Mouse (Mus musculus) frontal cortex, postnatal 10 days (tissue): ENCODE measurements around the gene Cd44.

Experiments
- DNase-seq, 2 experiments: peaks; one replicate each; pipeline ENCODE4 v3.0.0; 2022; ENCODE audit warnings: low spot score in 2 of 2, mixed read lengths in 1 of 2

Cd44 gene

GRCm38 (mm10) chr2:102900875-102901827 is at the start of gene Cd44:
Gene Cd44, minus strand, starts transcription at chr2:102901665.
- DNase-seq: no peak

DNA sequence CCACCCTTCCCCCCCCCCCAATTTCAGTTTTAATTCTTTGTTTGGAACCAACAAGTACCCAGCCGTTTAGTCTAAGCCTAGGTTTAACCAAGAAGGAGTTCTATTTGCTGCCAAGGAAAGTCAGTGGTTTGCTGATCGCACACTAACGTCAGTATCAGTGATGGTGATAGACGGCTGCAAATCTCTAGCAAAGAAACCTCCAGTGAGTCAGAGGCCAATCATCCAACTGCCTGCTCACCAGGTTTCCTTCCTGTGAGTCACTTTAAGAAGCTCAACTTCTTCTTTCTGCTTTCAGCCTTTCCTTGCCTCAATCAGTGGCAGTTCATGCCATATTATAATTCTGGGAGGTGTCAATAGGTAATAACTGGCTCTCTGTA is 47.0 kb upstream of the Cd44 start:
- DNase-seq: no peak

- no peak for DNase-seq
These were observed 46.5 kb upstream of the Cd44 start for GRCm38 (mm10) chr2:102947846-102948480.

- DNase-seq: no peak
These were observed 43.6 kb upstream of the Cd44 start for GRCm38 (mm10) chr2:102945111-102945510.

DNA sequence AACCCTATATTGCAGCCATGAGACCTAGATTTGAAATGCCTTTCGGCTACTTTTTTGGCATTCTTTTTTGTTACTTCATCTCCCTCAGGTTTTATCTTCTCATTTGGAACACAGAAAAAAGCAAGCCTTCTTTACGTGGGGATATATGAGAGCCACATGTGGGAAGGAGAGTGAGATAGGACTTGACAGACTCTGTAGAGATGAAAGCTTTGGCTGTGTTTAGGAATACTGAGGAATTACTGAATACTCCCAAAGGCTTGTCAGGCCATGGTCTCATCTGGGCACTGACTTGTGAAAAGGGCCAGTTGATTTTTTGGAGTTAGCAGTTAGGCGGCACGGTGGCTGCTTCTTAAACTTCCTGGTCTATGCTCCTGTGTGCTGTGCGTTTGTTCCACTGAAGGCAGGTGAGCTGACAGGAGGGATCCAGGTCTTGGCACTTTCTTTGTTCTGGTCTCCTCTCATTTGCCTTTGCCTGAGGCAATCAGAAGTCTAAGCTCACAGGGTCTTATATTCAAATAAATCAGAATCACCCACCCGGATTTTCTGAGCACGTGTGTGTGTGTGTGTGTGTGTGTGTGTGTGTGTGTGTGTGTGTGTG is 43.0 kb upstream of the Cd44 start:
- no peak for DNase-seq

DNA sequence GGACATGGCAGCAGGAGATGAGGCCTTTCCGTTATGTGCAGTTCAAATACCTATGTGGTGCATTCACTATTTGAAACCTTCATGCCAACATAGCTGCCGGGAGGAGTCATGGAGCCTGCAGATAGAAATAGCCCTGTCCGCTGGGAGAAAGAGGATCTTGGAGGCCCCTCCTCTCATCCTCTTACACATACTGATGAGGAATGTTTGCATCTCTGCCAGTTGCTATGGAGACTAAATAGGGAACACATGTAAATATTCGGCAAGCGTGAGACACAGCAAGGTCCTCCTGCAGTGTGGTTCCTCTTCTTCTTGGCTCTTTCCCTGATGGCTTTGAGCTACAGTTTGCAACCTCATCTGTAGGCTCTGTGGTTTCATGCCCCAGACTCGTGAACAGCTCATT is 42.5 kb upstream of the Cd44 start:
- peak; percentile 19 to 46 for DNase-seq

DNA sequence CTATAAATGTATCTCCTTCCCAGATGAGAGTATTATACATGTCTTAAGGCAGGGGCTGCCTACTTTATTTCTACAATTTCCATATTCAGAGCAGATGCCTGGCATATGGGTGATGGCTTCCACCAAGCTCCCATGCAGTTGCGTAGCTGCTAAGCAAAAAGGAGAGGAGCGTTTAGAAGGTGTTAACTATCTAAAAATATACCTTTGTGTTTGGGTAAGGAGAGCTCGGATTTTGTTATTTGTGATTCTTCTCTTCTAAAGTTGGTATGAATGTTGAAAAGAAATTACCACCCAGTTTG is 41.3 kb upstream of the Cd44 start:
- no peak for DNase-seq

DNA sequence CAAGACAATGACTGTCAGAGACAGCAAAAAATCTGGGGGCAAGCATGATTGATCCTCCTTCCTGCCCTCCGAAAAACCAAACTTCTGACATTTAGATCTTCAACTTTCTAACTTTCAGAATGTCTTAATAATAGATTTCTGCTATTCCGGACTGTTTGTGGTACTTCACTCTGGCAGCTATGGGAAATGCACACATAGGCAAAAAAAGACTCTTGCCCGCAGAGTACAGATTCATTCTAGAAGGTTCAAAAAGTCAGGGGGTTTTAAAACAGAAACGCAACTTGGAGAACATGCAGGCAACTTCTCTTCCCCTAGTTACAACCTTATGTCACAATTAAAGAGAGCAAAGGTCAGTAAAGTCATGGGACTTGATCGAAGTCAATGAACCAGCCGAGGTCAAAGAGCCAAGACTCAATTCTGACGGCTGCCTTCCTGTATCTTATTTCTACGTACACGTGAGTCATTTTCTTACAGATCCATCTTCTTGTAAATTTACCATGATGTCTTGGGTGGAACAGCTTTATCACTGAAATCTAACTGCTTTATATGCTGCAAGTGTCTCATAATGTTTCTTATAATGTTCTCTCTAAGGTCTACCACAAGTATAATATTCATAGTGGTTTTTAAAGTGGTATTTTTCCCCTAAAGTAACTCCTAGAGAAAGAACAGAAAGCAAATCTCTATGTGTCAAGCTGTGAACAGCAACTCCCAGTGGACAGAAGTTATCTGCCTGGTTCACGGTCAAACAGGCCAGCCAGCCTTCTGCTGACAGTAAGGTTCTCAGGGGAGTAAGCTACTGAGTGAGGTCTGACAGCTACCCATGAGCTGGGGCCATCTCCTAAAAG is 40.7 kb upstream of the Cd44 start:
- DNase-seq: no peak

DNA sequence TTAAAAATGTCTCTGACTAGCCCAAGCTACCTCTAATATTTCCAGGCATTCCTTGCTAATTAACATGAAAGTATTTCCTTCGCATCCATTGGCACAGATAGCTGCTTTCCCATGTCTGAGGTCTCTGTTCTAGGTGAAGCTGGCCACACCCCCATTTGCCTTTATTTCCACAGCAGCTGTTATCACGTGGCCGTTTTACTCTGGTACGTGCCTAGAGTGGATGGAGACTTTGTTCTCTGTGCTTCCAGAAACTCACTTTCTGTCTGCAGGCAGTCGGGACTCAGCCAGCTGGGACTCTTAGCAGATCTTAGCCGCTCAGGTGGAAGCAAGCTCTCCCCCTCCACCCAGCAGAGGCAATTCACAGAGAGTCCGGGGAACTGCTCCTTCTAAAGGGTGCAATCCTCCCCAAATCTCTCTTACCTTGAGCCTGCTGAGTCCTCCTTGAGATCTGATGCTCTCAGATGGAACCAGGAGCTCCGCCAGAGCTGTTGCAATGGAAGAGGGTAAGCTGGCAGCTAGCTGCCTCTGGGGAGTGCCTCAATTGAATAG is 39.4 kb upstream of the Cd44 start:
- DNase-seq: no peak

DNA sequence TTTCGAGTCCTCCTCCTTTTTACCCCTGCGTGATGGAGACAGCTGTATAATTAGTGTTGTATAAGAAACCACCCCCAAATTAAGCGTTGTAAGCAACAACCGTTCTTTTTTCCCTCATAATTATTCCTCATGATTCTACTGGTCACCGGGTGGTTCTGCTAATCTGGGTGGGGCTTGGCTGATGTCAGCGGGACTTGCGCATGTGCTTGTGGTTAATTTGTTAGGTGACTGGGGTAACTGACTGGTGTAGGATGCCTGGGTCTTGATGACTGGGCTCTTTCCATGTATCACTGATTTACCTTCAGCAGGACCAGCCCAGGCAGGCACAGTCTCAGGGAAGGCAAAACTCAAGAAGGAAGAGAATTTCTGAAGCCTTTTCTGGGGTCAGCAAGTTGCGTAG is 38.7 kb upstream of the Cd44 start:
- no peak for DNase-seq

DNA sequence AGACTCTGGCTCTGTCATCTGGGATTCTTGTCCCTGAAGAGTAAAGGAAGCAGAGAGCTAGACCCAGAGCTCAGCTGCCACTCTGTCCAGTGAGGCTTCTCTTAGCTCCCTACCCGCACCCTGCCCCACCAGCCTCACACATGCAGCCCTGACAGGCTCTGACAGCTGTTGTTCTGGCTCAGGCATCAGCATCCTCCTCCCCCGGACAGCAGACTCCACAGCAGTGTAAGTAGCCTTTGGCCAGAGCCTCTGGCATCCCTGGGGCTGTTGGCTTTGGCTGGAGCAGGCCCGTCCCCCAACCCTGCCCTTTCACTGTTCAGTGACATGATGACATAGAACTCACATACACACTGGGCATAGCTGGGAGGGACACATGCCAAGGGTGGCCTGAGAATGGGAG is 35.4 kb upstream of the Cd44 start:
- DNase-seq: no peak

GRCm38 (mm10) chr2:102934834-102935233 is 33.4 kb upstream of the Cd44 start:
- no peak for DNase-seq

DNA sequence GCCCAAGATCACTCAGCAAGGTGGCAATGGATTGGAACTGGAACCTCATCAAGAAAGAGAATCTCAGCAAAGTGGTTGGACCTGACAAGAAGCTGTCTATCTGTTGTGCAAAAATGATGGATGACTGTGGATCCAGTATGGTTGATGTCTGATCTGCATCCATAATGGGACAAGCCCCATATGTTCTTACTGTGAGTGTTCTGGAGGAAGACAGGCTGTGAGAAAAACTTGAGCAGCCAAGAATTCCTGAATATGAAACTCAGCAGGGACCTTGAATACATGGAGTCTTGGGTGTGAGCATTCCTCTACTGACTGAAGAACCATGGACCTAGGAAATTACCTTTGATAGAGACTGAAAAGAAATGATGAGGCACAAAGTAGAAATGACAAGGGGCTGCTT is 32.3 kb upstream of the Cd44 start:
- DNase-seq: no peak

DNA sequence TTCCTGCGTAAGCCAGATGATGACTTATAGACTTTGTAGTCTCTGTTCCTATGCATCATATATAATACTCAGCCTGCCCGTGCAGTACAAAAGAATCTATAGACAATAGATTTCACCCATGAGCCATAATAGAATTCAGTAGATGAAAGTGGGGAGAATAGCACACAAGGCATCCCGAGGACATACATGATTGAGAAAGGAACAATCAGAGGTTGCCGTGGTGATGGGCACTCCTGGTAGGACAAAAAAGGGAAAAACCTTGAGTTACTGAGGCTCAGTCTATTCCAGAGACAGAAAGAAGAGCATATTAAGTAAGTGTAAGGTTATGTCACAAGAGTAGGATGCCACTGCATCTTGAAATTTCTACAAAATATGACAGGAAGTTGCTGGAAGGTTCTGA is 31.7 kb upstream of the Cd44 start:
- no peak for DNase-seq

GRCm38 (mm10) chr2:102932667-102933066 is 31.2 kb upstream of the Cd44 start:
- no peak for DNase-seq

- DNase-seq: no peak
These were observed 26.7 kb upstream of the Cd44 start for GRCm38 (mm10) chr2:102928211-102928610.

DNA sequence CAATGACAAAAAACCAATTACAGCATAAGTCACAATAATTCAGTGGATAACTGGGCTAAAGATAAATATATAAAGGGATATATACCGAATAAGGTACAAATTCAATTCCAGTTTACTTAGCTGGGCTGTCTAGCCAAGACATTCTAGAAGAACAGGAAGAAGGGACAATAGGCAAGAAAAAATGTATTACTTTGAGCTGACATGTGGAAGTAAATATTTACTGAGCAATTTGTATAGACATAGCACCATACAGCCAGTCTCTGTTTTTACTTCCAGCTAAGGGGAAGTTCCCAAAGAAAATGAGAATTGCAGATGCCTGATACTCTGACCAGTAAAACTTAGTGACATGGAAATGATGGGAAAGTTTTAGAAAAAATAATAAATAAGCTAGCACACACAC is 23.0 kb upstream of the Cd44 start:
- no peak for DNase-seq

GRCm38 (mm10) chr2:102923682-102924081 is 22.2 kb upstream of the Cd44 start:
- no peak for DNase-seq

- no peak for DNase-seq
These were observed 20.6 kb upstream of the Cd44 start for GRCm38 (mm10) chr2:102922066-102922465.

DNA sequence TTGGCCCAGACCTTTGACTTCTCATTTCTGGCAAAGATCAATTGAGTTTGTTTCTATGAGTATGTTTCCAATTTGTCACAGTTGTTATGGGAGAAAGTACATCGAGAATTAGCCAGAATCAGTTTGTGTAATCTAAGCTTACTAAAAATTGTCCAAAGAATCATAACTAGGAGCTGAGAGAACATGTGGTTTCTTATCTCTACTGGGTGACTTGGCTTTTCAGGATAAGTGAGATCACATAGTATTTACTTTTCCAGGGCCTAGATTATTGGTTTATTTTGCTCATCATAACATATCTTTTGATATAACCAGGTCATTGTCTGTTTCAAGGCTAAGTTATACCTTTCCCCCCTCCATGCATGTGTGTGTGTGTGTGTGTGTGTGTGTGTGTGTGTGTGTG is 16.8 kb upstream of the Cd44 start:
- no peak for DNase-seq

- DNase-seq: no peak
These were observed 15.1 kb upstream of the Cd44 start for GRCm38 (mm10) chr2:102916596-102916995.

DNA sequence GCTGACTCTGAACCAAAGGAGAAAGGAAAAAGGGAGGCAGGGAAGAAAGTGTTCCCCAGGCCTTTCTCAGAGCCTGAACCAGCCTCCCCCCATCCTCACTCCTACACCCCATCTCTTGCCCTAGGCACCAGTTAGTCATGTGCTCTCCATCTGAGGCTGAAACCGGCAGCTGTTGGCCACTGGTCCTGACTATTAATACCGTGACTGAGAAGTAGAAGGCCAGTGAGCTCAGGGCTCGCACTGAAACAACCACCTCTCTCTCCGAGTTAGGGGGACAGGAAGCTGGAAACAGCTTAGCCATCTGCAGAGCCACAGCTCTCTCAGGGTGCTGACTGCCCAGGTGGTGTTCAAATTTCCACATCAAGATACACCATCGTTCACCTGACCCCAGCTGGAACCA is 13.2 kb upstream of the Cd44 start:
- DNase-seq: no peak
